Mouse (Mus musculus): ENCODE measurements around the gene Hoxc5. TPM values are rescaled to one million over a fixed set of nuclear protein-coding genes. Genes with fewer than 3 reads are reported as not detected.

Gene Hoxc5
- polyA plus RNA-seq, 1 experiment from 2014 or later: 20.7 TPM

GRCm38 (mm10) chr15:103034043-103034806 lies 67.0 kb downstream of the Hoxc5 start:
- H3K36me3 ChIP-seq: no peaks in the 10 kb centered on the region
- peak overlapping the region; percentile 41 for H3K4me3 ChIP-seq (replicated peaks)
- peak overlapping the region; percentile 83 for H3K27ac ChIP-seq (replicated peaks)
- no peaks in the 10 kb centered on the region for H3K27me3 ChIP-seq (replicated peaks)
- WGBS: 5% methylated on average over 24 of the region's 24 CpGs
- peak overlapping the region; percentile 47 for H3K9ac ChIP-seq (replicated peaks)
- H3K9me3 ChIP-seq (replicated peaks): no peaks in the 10 kb centered on the region
- H3K4me2 ChIP-seq: peak overlapping the region; percentile 64
- H3K4me1 ChIP-seq: peaks cover 81% of the 10 kb centered on the region
- peak; percentile 46; the same call in 1 of the 2 replicates for ATAC-seq (ENCODE audit: low FRiP score)

GRCm38 (mm10) chr15:103034807-103035547 lies 67.7 kb downstream of the Hoxc5 start:
- Histone ChIP-seq H3K4me2 (peak overlapping the region; percentile 64), H3K4me3 (replicated peaks) (peak overlapping the region; percentile 41), H3K9ac (replicated peaks) (peak overlapping the region; percentile 47), H3K4me1 (peaks cover 87% of the 10 kb centered on the region), H3K27ac (replicated peaks) (peak overlapping the region; percentile 83), H3K27me3 (replicated peaks) (no peaks in the 10 kb centered on the region), H3K9me3 (replicated peaks) (no peaks in the 10 kb centered on the region), H3K36me3 (no peaks in the 10 kb centered on the region)
- peak; percentile 76 for ATAC-seq (ENCODE audit: low FRiP score)
- 1% methylated on average over 34 of the region's 34 CpGs for WGBS

GRCm38 (mm10) chr15:103035548-103035881 lies 68.3 kb downstream of the Hoxc5 start:
- peak overlapping the region; percentile 36 for H3K9ac ChIP-seq (replicated peaks)
- H3K4me3 ChIP-seq (replicated peaks): peak overlapping the region; percentile 41
- H3K4me1 ChIP-seq: peaks cover 87% of the 10 kb centered on the region
- no peak; the same call in 1 of the 2 replicates for ATAC-seq (ENCODE audit: low FRiP score)
- no peaks in the 10 kb centered on the region for H3K36me3 ChIP-seq
- no peaks in the 10 kb centered on the region for H3K9me3 ChIP-seq (replicated peaks)
- WGBS: 5% methylated on average over 14 of the region's 14 CpGs
- peak overlapping the region; percentile 83 for H3K27ac ChIP-seq (replicated peaks)
- H3K4me2 ChIP-seq: peak overlapping the region; percentile 64
- H3K27me3 ChIP-seq (replicated peaks): no peaks in the 10 kb centered on the region

GRCm38 (mm10) chr15:103037579-103037978 lies 70.3 kb downstream of the Hoxc5 start:
- Histone ChIP-seq H3K9ac (replicated peaks) (no peak overlapping the region), H3K27ac (replicated peaks) (peak overlapping the region; percentile 43; the same call in 1 of the 2 replicates), H3K4me3 (replicated peaks) (peak overlapping the region; percentile 41; the same call in 1 of the 2 replicates), H3K36me3 (no peaks in the 10 kb centered on the region), H3K4me1 (peaks cover 90% of the 10 kb centered on the region), H3K4me2 (peak overlapping the region; percentile 64), H3K27me3 (replicated peaks) (no peaks in the 10 kb centered on the region), H3K9me3 (replicated peaks) (no peaks in the 10 kb centered on the region)
- no peak for ATAC-seq (ENCODE audit: low FRiP score)
- WGBS: 11% methylated on average over 1 of the region's 1 CpGs

GRCm38 (mm10) chr15:103038701-103039480 lies 71.6 kb downstream of the Hoxc5 start:
- peak overlapping the region; percentile 54 for H3K27ac ChIP-seq (replicated peaks)
- H3K4me2 ChIP-seq: peak overlapping the region; percentile 64
- H3K36me3 ChIP-seq: no peaks in the 10 kb centered on the region
- H3K4me1 ChIP-seq: peaks cover 85% of the 10 kb centered on the region
- peak overlapping the region; percentile 11; the same call in 1 of the 2 replicates for H3K4me3 ChIP-seq (replicated peaks)
- no peaks in the 10 kb centered on the region for H3K27me3 ChIP-seq (replicated peaks)
- H3K9ac ChIP-seq (replicated peaks): peak overlapping the region; percentile 34; the same call in 1 of the 2 replicates
- H3K9me3 ChIP-seq (replicated peaks): no peaks in the 10 kb centered on the region
- no peak for ATAC-seq (ENCODE audit: low FRiP score)
- WGBS: 20% methylated on average over 10 of the region's 10 CpGs

- ATAC-seq (ENCODE audit: low FRiP score): no peak
- peak overlapping the region; percentile 64 for H3K4me2 ChIP-seq
- H3K36me3 ChIP-seq: no peaks in the 10 kb centered on the region
- no peaks in the 10 kb centered on the region for H3K27me3 ChIP-seq (replicated peaks)
- 13% methylated on average over 3 of the region's 3 CpGs for WGBS
- H3K27ac ChIP-seq (replicated peaks): peak overlapping the region; percentile 54
- 0 out of 2 replicates have a peak overlapping the region, but pooled peaks have one; percentile 14 for H3K9ac ChIP-seq (replicated peaks)
- peaks cover 78% of the 10 kb centered on the region for H3K4me1 ChIP-seq
- H3K4me3 ChIP-seq (replicated peaks): no peak overlapping the region
- H3K9me3 ChIP-seq (replicated peaks): no peaks in the 10 kb centered on the region
These were observed 72.4 kb downstream of the Hoxc5 start for GRCm38 (mm10) chr15:103039609-103040008.

GRCm38 (mm10) chr15:103040601-103041000 lies 73.4 kb downstream of the Hoxc5 start:
- Histone ChIP-seq H3K27ac (replicated peaks) (peak overlapping the region; percentile 54), H3K4me2 (peak overlapping the region; percentile 64), H3K36me3 (no peaks in the 10 kb centered on the region), H3K9ac (replicated peaks) (0 out of 2 replicates have a peak overlapping the region, but pooled peaks have one; percentile 6), H3K27me3 (replicated peaks) (no peaks in the 10 kb centered on the region), H3K9me3 (replicated peaks) (no peaks in the 10 kb centered on the region), H3K4me3 (replicated peaks) (0 out of 2 replicates have a peak overlapping the region, but pooled peaks have one; percentile 2), H3K4me1 (peaks cover 68% of the 10 kb centered on the region)
- 19% methylated on average over 12 of the region's 12 CpGs for WGBS
- ATAC-seq (ENCODE audit: low FRiP score): 0 out of 2 replicates have a peak, but pooled peaks have one; percentile 34

- Histone ChIP-seq H3K27me3 (replicated peaks) (no peaks in the 10 kb centered on the region), H3K4me2 (peak overlapping the region; percentile 17; the same call in 1 of the 2 replicates), H3K9ac (replicated peaks) (no peak overlapping the region), H3K9me3 (replicated peaks) (no peaks in the 10 kb centered on the region), H3K36me3 (no peaks in the 10 kb centered on the region), H3K4me1 (peaks cover 59% of the 10 kb centered on the region), H3K27ac (replicated peaks) (peak overlapping the region; percentile 54; the same call in 1 of the 2 replicates), H3K4me3 (replicated peaks) (no peak overlapping the region)
- no peak for ATAC-seq (ENCODE audit: low FRiP score)
- 18% methylated on average over 5 of the region's 5 CpGs for WGBS
These were observed 74.4 kb downstream of the Hoxc5 start for GRCm38 (mm10) chr15:103041613-103042012.

GRCm38 (mm10) chr15:103042209-103042608 lies 75.0 kb downstream of the Hoxc5 start:
- WGBS: 20% methylated on average over 1 of the region's 1 CpGs
- Histone ChIP-seq H3K27me3 (replicated peaks) (no peaks in the 10 kb centered on the region), H3K36me3 (no peaks in the 10 kb centered on the region), H3K4me3 (replicated peaks) (no peak overlapping the region), H3K27ac (replicated peaks) (no peak overlapping the region), H3K4me1 (peaks cover 54% of the 10 kb centered on the region), H3K9me3 (replicated peaks) (no peaks in the 10 kb centered on the region), H3K9ac (replicated peaks) (no peak overlapping the region), H3K4me2 (no peak overlapping the region)
- ATAC-seq (ENCODE audit: low FRiP score): no peak

GRCm38 (mm10) chr15:103051670-103052069 lies 84.4 kb downstream of the Hoxc5 start:
- Histone ChIP-seq H3K9me3 (replicated peaks) (no peaks in the 10 kb centered on the region), H3K4me2 (no peak overlapping the region), H3K27me3 (replicated peaks) (no peaks in the 10 kb centered on the region), H3K4me3 (replicated peaks) (no peak overlapping the region), H3K27ac (replicated peaks) (no peak overlapping the region), H3K9ac (replicated peaks) (no peak overlapping the region), H3K4me1 (peaks cover 42% of the 10 kb centered on the region), H3K36me3 (no peaks in the 10 kb centered on the region)
- 76% methylated on average over 2 of the region's 2 CpGs for WGBS
- no peak for ATAC-seq (ENCODE audit: low FRiP score)

GRCm38 (mm10) chr15:103053210-103053609 lies 86.0 kb downstream of the Hoxc5 start:
- Histone ChIP-seq H3K27ac (replicated peaks) (no peak overlapping the region), H3K36me3 (no peaks in the 10 kb centered on the region), H3K4me3 (replicated peaks) (no peak overlapping the region), H3K4me1 (peaks cover 53% of the 10 kb centered on the region), H3K27me3 (replicated peaks) (no peaks in the 10 kb centered on the region), H3K4me2 (no peak overlapping the region), H3K9me3 (replicated peaks) (no peaks in the 10 kb centered on the region), H3K9ac (replicated peaks) (no peak overlapping the region)
- ATAC-seq (ENCODE audit: low FRiP score): no peak

Measured in neural tube, embryonic 15.5 days (tissue).